Mouse (Mus musculus) heart, embryonic 16.5 days (tissue): ENCODE data around the gene Fmnl3. TPM values are rescaled to one million over a fixed set of nuclear protein-coding genes. Genes with fewer than 3 reads are reported as not detected.

Source experiments
- ATAC-seq: fragments of 200-750 bp; cut with Nextera tagmentation; replicated peaks from 2 replicates; pipeline ENCODE4 v1.8.0; 2017; ENCODE audit warnings: moderate number of reproducible peaks; ENCODE audit not compliant: insufficient read depth, low FRiP score; ENCODE audit errors: extremely low read depth
- H3K27ac ChIP-seq: fragments of 300-500 bp; sonication (generic); 2 replicates; pipeline ENCODE4 v1.5.1; 2014; ENCODE audit warnings: mild to moderate bottlenecking, low read length, control low read depth, moderate library complexity
- H3K27me3 ChIP-seq: fragments of 300-500 bp; sonication (generic); 2 replicates; pipeline ENCODE4 v1.6.1; 2014; ENCODE audit warnings: low read length, mixed read lengths; ENCODE audit not compliant: control insufficient read depth, insufficient read depth
- H3K36me3 ChIP-seq: fragments of 300-500 bp; sonication (generic); 2 replicates; pipeline ENCODE4 v1.6.1; 2014; ENCODE audit not compliant: control insufficient read depth, insufficient read depth
- H3K4me1 ChIP-seq: fragments of 300-500 bp; sonication (generic); 2 replicates; pipeline ENCODE4 v1.6.1; 2014; ENCODE audit warnings: low read length, mixed read lengths; ENCODE audit not compliant: control insufficient read depth, insufficient read depth
- H3K4me2 ChIP-seq: fragments of 300-500 bp; sonication (generic); 2 replicates; pipeline ENCODE4 v1.6.1; 2014; ENCODE audit warnings: low read depth, mild to moderate bottlenecking, control low read depth, low read length
- H3K4me3 ChIP-seq: fragments of 300-500 bp; sonication (generic); 2 replicates; pipeline ENCODE4 v1.5.1; 2014; ENCODE audit warnings: mild to moderate bottlenecking, control low read depth, low read length
- H3K9ac ChIP-seq: fragments of 300-500 bp; sonication (generic); 2 replicates; pipeline ENCODE4 v1.6.1; 2014; ENCODE audit warnings: low read length, control low read depth
- H3K9me3 ChIP-seq: fragments of 300-500 bp; sonication (generic); replicated peaks from 2 replicates; pipeline ENCODE4 v1.6.1; 2016; ENCODE audit warnings: low read length; ENCODE audit not compliant: control insufficient read depth
- WGBS: fragments of 180-500 bp; shearing (Covaris S2); extraction: QIAGEN DNeasy Blood & Tissue Kit; methylation state at CpG from one replicate; pipeline ENCODE4 v1.1.7; 2014; 5-methylcytosine and 5-hydroxymethylcytosine counted together
- polyA plus RNA-seq: library from polyadenylated mRNA; unstranded; fragments of >200 nt; fragmentation: Nextera tagmentation; extraction: Ambion mirVana; gene quantifications from 2 replicates; pipeline ENCODE4 v1.2.1, GENCODE M21; 2015

The Fmnl3 gene
- polyA plus RNA-seq, 1 experiment from 2014 or later = 13.0 TPM

- WGBS = 73% methylated on average over 14 of the region's 14 CpGs
- peak overlapping the region; percentile 71 for H3K27ac ChIP-seq
- H3K27me3 ChIP-seq = no peaks in the 10 kb centered on the region
- no peak for ATAC-seq
- no peaks in the 10 kb centered on the region for H3K9me3 ChIP-seq
- H3K4me2 ChIP-seq = no peak overlapping the region
- peaks cover 53% of the 10 kb centered on the region for H3K36me3 ChIP-seq
- no peak overlapping the region for H3K9ac ChIP-seq
- H3K4me1 ChIP-seq = peaks cover 3% of the 10 kb centered on the region; the same call in 1 of the 2 replicates
- no peak overlapping the region for H3K4me3 ChIP-seq
These were observed 51.3 kb downstream of the Fmnl3 start for GRCm38 (mm10) chr15:99318861-99319410.

- peaks cover 47% of the 10 kb centered on the region for H3K36me3 ChIP-seq
- no peak overlapping the region for H3K4me3 ChIP-seq
- WGBS = 87% methylated on average over 6 of the region's 6 CpGs
- H3K27me3 ChIP-seq = no peaks in the 10 kb centered on the region
- H3K4me1 ChIP-seq = peaks cover 3% of the 10 kb centered on the region; the same call in 1 of the 2 replicates
- no peak overlapping the region for H3K9ac ChIP-seq
- H3K27ac ChIP-seq = peak overlapping the region; percentile 80
- no peaks in the 10 kb centered on the region for H3K9me3 ChIP-seq
- no peak overlapping the region for H3K4me2 ChIP-seq
- no peak for ATAC-seq
These were observed 52.2 kb downstream of the Fmnl3 start for GRCm38 (mm10) chr15:99318071-99318470.

- H3K9ac ChIP-seq = no peak overlapping the region
- H3K36me3 ChIP-seq = peaks cover 41% of the 10 kb centered on the region
- H3K4me1 ChIP-seq = peaks cover 3% of the 10 kb centered on the region; the same call in 1 of the 2 replicates
- 52% methylated on average over 2 of the region's 2 CpGs for WGBS
- no peaks in the 10 kb centered on the region for H3K9me3 ChIP-seq
- peak overlapping the region; percentile 80 for H3K27ac ChIP-seq
- H3K4me3 ChIP-seq = no peak overlapping the region
- peak; percentile 55 for ATAC-seq
- no peaks in the 10 kb centered on the region for H3K27me3 ChIP-seq
- H3K4me2 ChIP-seq = no peak overlapping the region
These were observed 53.0 kb downstream of the Fmnl3 start for GRCm38 (mm10) chr15:99317267-99317651.

GRCm38 (mm10) chr15:99316314-99317266 is 53.7 kb downstream of the Fmnl3 start:
- no peaks in the 10 kb centered on the region for H3K27me3 ChIP-seq
- 73% methylated on average over 16 of the region's 16 CpGs for WGBS
- no peak overlapping the region for H3K4me2 ChIP-seq
- H3K36me3 ChIP-seq = peaks cover 38% of the 10 kb centered on the region
- peaks cover 3% of the 10 kb centered on the region; the same call in 1 of the 2 replicates for H3K4me1 ChIP-seq
- ATAC-seq = peak; percentile 42; the same call in 1 of the 2 replicates
- 0 out of 2 replicates have a peak overlapping the region, but pooled peaks have one; percentile 7 for H3K9ac ChIP-seq
- H3K27ac ChIP-seq = peak overlapping the region; percentile 80
- H3K9me3 ChIP-seq = no peaks in the 10 kb centered on the region
- no peak overlapping the region for H3K4me3 ChIP-seq

GRCm38 (mm10) chr15:99314891-99315290 is 55.4 kb downstream of the Fmnl3 start:
- no peak overlapping the region for H3K4me3 ChIP-seq
- no peak overlapping the region for H3K4me2 ChIP-seq
- peaks cover 46% of the 10 kb centered on the region for H3K36me3 ChIP-seq
- H3K9me3 ChIP-seq = no peaks in the 10 kb centered on the region
- 83% methylated on average over 16 of the region's 16 CpGs for WGBS
- no peaks in the 10 kb centered on the region for H3K27me3 ChIP-seq
- peaks cover 3% of the 10 kb centered on the region; the same call in 1 of the 2 replicates for H3K4me1 ChIP-seq
- no peak overlapping the region for H3K27ac ChIP-seq
- no peak overlapping the region for H3K9ac ChIP-seq
- ATAC-seq = no peak

- H3K4me1 ChIP-seq = no peaks in the 10 kb centered on the region
- H3K4me3 ChIP-seq = no peak overlapping the region
- H3K9me3 ChIP-seq = no peaks in the 10 kb centered on the region
- WGBS = 85% methylated on average over 5 of the region's 5 CpGs
- ATAC-seq = no peak
- no peaks in the 10 kb centered on the region for H3K27me3 ChIP-seq
- H3K36me3 ChIP-seq = peaks cover 53% of the 10 kb centered on the region
- H3K9ac ChIP-seq = no peak overlapping the region
- H3K4me2 ChIP-seq = no peak overlapping the region
- H3K27ac ChIP-seq = no peak overlapping the region
These were observed 59.7 kb downstream of the Fmnl3 start for GRCm38 (mm10) chr15:99310617-99311016.

- no peaks in the 10 kb centered on the region for H3K27me3 ChIP-seq
- H3K4me3 ChIP-seq = no peak overlapping the region
- WGBS = 85% methylated on average over 9 of the region's 9 CpGs
- no peak for ATAC-seq
- H3K9me3 ChIP-seq = no peaks in the 10 kb centered on the region
- no peak overlapping the region for H3K27ac ChIP-seq
- no peaks in the 10 kb centered on the region for H3K4me1 ChIP-seq
- H3K9ac ChIP-seq = no peak overlapping the region
- no peak overlapping the region for H3K4me2 ChIP-seq
- peaks cover 60% of the 10 kb centered on the region for H3K36me3 ChIP-seq
These were observed 60.7 kb downstream of the Fmnl3 start for GRCm38 (mm10) chr15:99309549-99309948.

GRCm38 (mm10) chr15:99307476-99307875 is 62.8 kb downstream of the Fmnl3 start:
- Histone ChIP-seq H3K36me3 (peaks cover 63% of the 10 kb centered on the region), H3K4me2 (no peak overlapping the region), H3K4me1 (no peaks in the 10 kb centered on the region), H3K4me3 (no peak overlapping the region), H3K9ac (no peak overlapping the region), H3K27me3 (no peaks in the 10 kb centered on the region), H3K9me3 (no peaks in the 10 kb centered on the region), H3K27ac (no peak overlapping the region)
- WGBS = 85% methylated on average over 9 of the region's 9 CpGs
- ATAC-seq = 0 out of 2 replicates have a peak, but pooled peaks have one; percentile 28

- peaks cover 14% of the 10 kb centered on the region for H3K4me1 ChIP-seq
- no peak for ATAC-seq
- H3K9ac ChIP-seq = peak overlapping the region; percentile 51
- H3K4me2 ChIP-seq = peak overlapping the region; percentile 82
- H3K27ac ChIP-seq = peak overlapping the region; percentile 84
- H3K4me3 ChIP-seq = peak overlapping the region; percentile 78
- no peaks in the 10 kb centered on the region for H3K27me3 ChIP-seq
- no peaks in the 10 kb centered on the region for H3K9me3 ChIP-seq
- H3K36me3 ChIP-seq = no peaks in the 10 kb centered on the region
- 37% methylated on average over 5 of the region's 5 CpGs for WGBS
These were observed 74.1 kb downstream of the Fmnl3 start for GRCm38 (mm10) chr15:99296213-99296612.
